Mouse (Mus musculus) heart, adult 18-20 months (tissue): ENCODE data around the gene Soat2. TPM values are rescaled to one million over a fixed set of nuclear protein-coding genes. Genes with fewer than 3 reads are reported as not detected.

Experiments used
- DNase-seq, 2 experiments: peaks; one replicate each; pipeline ENCODE4 v3.0.0; 2021 to 2022; ENCODE audit warnings: mixed read lengths in 1 of 2
- total RNA-seq, 2 experiments: library from RNA; stranded (reverse); gene quantifications; 2 replicates each; pipeline ENCODE4 v1.2.3; 2021

Gene Soat2
- total RNA-seq, 2 experiments from 2014 or later: not detected

DNA sequence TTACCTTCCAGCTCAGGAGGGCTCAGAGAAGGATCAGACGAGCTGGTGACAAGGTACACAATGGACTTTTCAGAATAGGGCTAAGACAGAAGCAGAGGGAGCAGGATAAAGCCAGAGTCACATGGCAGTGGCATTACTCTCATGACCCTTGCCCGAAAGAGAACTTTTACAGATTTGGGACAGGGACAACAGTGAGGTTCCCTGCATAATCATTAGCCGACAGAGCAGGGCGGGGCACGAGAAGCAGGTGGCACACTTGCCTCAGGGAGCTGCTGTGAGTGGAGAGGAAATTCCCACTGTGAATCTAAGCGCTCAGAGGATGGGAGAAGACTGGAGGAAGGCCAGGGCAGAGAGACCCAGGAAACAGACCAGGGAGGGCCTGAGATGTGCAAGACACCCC lies 38.6 kb downstream of the Soat2 start:
- DNase-seq: no peak

DNA sequence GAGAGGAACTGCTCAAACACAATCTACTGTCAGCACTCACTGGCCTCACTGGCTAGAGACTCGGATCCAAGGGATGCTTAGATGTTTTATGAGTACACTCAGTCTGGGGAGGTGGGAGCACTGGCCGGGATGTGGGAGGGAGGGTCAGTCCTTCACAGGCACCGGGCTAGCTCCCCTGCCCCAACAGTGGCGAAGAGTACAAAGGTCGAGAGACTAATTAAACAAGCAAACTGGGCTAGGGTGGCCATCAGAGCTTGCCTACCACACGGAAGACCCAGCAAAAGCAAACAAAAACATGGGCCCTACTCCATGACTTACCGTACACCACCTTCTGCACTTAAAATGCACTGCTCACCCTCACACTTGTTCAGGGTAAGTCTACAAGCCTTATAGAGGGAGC lies 41.4 kb downstream of the Soat2 start:
- DNase-seq: no peak

DNA sequence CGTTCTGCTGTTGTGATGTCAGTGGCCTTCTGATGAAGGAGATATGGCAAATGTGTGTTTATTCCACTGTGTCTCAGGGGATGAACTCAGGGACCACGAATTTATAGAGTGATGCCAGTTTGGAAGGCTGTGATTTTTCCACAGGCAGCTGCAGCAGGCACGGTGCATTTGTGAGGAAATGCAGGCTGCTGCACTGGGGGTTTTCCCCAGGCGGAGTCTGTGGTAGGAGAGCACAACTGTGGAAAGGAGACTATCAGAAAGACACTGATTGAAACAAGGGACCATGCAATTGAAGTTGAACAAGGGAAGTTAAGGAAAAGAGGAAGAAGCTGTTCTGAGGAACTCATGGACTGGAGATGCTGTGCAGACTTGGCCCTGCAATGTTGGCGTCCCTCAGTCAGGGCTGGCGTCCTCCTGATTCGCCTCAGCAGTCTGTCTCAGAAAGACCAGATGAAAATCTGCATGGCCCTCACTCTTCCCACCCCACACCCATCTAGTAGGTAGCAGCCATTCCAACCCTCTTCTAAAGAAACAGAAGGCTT lies 42.0 kb downstream of the Soat2 start:
- no peak for DNase-seq

DNA sequence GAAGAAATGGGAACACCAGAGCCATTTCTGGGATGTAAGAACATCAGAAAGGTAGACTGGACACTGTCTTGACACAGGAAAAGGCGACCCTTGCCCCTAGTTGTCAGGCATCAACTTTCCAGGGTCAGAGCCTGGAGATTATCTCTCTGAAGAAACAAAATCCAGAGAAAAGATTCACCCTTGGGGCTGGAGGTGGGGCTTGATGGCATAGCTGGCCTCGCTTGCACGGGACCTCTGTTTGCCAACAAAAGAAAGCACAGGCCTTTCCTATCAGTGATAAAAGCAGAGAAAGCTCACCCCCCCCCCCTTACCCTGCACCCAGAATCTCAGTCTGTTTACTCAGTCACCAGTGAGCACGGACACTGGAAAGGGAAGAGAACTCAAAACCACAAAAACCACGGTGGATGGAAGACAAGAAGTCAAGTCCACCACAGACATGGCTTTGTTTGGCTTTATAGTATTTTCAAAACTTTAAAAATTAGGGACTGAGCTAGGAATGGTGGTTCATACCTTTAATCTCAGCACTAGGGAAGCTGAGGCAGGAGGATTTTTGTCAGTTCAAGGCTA lies 42.6 kb downstream of the Soat2 start:
- no peak for DNase-seq

DNA sequence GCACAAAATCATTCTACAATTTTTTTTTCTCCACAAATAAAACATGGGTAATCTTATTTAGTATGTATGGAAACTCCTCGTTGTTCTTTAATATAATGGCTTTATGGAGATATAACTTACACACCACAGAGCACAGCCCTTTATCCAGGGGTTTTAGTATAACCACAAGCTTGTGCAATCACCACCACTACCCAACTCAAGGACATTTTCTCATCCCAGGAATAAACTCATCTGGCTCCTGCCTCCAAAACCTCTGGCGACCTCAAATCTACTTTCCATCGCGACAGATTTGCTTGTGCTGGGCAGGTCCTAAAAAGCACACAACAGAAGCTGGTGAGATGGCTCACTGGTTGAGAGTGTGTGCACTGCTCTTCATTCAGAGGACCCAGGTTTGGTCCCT lies 43.3 kb downstream of the Soat2 start:
- DNase-seq: no peak

DNA sequence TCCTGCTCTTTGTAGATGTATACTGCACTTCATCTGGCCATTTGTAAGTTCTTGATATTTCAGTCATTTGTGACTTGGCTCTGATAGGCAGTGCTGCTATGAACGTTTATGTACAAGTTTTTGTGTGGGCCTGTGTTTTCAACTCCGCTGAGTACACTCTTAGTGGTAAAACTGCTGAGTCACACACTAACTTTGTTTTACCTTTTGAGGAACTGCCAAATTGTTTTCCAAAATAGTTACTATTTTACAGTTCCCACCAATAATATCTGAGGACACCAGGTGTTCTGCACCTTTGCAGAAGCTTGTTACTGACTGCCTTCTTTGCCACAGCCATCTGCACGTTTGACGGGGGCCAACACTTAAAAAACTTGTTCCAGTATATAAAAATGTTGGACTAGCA lies 44.1 kb downstream of the Soat2 start:
- no peak for DNase-seq

DNA sequence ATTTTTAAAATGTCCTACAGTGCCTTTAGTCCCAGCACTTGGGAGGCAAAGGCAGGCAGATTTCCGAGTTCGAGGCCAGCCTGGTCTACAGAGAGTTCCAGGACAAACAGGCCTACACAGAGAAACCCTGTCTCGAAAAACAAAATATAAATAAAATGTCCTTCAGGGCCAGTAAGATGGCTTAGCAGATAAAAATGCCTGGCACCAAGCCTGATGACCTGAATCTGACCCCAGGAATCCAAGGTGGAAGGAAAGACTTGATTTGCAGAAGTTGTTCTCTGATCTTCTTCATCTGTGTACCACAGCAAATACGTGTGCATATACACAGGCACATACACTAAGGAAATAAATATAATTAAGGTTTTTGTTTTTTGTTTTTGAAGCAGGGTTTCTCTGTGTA lies 45.0 kb downstream of the Soat2 start:
- no peak for DNase-seq

DNA sequence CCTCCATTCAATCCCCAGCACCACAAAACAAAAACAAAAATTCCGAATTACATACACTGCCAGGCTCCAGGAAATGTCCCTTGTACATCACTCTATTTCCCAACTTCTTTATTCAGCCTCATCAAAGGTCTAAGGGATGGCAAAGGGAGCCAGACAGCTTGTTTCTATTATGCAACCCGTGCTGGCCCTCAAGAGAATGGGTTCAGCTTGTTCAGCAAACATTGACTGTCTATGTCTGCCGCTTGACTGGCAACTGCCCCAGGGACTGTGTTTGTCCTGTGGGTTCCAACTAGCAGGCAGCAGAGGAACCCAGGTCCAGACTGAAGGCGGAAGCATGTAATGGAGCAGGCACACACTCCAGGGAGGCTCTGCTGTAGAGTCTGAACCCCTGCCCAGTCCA lies 48.5 kb downstream of the Soat2 start:
- DNase-seq: peak in 1 of 2 experiments; percentile 35

DNA sequence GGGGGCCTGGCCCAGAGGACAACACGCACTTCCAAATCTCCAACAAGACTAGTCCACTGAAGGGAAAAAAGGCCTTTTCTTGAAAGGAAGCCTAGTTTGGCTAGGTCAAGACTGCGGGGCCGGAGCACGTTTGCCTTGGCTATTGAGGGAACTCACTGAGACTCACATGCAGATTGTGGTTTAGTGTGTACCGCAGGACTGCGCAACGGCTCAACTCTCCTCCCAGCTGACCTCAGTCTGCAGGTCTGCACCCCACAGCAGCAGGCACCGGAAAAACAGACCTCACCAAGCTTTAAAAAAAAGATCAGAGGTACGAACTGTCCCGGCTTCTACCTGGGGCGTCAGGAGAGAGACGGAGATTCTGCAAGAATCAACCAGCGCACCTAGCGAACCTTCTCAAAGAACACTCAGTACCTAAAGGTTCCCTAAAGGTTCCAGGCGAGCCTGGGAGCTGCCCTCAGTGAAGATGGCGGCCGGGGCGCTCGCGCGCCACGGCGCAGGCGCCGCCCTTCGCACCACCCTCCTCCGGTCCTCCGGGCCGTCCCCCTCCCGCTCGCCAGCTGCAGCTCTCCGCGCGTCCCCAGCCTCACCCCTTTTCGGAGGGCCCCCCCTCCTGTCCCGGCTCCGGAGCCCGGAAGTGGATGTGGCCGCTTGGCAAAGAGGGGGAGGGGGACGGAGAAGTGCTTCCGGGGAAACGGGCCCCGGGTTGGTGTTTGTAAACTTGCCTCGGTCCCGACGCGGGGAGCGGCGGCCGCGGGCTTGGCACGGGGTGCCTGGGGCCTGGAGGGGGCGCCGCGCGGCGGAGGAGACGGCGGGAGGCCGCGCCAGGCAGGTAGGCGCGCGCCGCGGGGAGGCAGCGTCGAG lies 52.9 kb downstream of the Soat2 start, which contains the start of gene Zfp740:
TSS of gene Zfp740 (plus strand) at position 279 of the 864 bp plus-strand sequence.
- peak; percentile 94 to 98 for DNase-seq

DNA sequence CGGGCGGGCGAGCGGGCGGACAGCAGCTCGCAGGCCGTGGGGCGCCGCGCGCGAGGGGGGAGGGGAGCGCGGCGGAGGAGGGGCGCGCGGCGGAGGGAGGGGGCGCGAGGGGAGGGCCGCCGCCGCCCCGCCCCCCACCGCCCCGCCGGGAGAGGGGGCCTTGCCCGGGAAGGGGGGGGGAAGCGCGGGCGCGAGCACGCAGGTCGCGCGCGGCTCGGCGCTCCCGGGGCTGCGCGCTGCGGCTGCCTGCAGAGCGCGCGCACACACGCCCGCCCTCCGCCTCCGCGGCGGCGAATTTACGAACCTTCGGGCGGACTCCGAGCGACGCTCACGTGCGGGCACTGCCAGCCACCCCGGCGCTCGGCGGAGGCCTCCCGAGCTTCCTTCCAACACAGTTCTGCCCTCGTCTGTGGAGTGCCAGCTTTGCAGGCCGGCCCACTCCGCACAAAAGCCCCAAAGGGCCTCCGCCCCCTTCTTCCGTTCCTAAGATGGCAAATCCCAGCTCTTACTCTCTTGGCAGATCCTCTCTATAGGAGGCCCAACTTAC lies 53.6 kb downstream of the Soat2 start:
- DNase-seq: peak; percentile 73 to 75

DNA sequence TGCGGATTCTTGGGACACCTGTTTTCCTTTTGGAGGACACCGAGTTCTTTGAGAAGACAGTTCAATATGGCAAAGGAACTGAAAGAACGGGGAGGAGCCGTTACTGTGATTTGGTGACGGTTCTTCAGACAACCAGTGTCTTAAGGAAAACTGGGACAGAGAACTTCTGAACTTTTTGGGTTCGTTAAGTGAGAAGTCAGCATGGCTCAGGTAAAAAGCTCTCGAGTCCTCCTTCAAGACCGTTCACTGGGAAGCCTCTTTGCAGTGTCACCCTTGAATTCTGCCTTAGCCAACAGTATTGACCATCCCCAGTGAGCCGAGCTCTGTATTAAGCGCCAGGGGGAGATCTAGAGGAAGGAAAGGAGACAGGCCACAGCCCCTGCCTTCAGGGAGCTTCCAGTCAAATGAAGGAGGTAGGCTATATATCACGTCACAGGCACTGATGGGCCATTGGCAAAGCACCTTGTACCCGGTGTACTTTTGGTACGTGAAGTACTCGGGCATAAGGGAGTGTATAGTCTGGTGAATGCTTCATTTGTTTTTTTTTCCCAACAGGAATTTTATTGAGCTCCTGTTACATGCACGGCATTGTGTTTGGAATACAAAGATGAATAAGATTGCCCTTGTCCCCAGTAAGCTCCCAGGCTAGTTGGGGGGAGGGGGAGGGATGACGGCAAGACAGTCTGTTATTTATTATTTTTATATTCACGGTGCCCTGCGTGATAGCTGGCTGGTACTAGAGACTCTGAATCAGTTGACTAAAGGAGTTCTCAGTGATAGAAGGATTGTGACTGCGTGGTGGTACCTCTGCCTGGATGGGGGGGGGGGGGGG lies 54.6 kb downstream of the Soat2 start, which contains the start of gene Csad:
TSS of gene Csad (minus strand) at position 51 of the 832 bp plus-strand sequence.
- no peak for DNase-seq

DNA sequence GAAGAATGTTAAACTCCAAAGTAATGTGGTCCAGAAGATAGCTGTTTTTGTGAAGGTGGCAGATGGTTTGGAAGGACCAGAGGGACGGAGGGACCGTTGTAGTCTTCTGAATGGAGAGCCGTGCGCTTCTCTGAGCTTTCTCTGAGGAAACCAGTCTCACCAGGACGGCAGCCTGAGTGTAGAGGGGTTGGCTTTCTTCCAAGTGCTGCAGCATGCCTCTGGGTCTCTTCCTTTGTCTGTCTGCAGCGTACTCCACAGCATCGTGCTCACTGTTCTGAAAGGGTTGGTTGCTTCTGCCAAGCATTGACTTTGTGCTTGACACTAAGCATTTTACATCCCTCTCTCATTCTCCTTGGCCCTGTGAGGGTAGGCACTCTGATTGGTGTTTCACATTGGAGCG lies 55.5 kb downstream of the Soat2 start:
- DNase-seq: no peak

DNA sequence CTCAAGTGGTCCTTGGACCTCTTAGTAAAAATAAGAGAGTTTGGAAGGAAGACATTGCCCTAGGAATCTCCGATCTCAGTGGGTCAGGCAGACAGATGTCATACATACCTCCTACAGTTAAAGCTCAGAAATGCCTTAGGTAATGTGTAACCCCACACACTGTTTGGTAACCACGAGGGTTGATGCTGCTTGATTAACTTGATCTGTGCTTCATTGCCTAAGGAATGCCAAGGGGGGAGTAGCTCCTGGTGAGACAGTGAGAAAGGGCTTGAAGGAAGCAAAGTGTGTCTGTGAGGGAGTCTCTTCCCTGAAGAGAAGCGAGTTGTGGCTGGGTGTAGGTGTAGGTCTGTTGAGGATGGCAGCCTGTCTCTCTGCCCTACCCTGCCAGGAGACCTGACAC lies 57.0 kb downstream of the Soat2 start:
- DNase-seq: no peak

DNA sequence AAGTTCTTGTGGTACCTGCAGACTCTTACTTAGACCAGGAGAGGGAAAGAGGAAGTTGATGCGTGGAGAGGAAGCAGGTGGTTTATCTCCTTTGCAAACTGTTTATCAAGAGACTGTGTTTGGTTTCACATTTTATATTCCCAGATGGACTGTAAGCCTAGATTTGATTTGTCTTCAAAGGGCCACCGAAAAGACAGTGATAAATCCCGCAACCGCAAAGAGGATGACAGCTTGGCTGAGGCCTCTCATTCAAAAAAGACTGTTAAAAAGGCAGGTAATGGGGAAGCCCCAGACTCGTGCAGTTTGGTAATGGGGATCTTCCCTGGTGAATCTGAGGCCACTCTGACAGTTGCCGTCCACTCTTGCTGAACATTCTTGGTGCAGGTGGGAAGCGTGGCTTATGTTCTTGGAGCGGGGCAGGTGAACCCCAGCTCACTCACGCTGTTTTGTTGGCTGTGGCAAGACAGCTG lies 57.8 kb downstream of the Soat2 start:
- DNase-seq: no peak

DNA sequence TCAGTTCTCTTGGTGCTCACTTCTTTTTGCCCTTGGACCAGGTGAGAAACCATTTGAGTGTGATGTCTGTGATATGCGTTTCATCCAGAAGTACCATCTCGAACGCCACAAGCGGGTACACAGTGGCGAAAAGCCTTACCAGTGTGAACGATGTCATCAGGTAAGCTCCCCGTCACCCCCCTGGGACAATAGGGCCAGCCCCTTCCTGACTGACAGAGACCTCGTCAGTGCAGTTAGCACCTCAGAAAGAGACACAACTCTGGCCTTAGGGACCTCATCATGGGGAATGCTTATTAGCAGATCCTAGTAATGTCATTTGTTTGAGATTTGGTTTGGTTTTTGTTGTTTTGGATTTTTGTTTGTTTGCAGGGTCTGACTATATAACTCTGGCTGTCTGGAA lies 58.8 kb downstream of the Soat2 start:
- DNase-seq: no peak

DNA sequence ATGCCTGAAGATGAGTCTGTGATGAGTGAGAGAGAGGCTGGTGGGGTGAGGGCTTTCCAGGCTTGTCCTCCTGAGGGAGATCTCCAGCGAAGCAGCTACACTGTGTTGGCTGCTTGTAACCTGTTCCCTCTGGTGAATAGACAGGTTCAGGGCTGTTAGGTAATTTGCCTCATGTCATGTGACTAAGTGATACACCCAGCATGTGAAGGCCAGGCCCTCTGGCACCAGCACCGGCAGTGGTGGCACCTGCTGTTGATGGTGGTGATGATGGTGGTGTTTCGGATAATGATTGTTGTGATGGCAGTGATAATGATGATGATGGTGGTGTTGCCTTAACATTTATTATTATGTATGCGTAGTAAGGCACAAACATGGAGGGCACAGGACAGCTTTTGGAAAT lies 60.5 kb downstream of the Soat2 start:
- DNase-seq: no peak

DNA sequence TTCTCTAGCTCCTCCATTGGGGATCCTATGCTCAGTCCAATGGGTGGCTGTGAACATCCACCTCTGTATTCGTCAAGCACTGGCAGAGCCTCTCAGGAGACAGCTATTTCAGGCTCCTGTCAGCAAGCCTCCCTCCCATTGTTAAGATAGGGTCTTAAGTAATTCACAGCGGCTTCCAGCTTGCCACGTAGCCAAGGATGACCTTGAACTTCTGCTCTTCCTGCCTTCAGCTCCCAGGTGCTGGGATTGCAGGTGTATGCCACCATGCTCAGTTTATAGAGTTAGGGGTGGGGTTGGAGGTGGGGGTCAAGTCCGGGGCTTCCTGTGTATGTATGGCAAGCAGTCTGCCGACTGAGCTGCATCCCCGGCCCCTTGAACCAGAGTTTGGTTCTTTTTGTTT lies 61.6 kb downstream of the Soat2 start:
- no peak for DNase-seq

Other genes with a start within 250 kb of the Soat2 start
- gene Krt4, start 225.8 kb upstream of the Soat2 start, total RNA-seq: under 1 TPM in 1 of 2 experiments, not detected in 1; 0.33 TPM
- not detected for gene Krt79, start 210.2 kb upstream of the Soat2 start, total RNA-seq
- gene Krt78, start 196.2 kb upstream of the Soat2 start, total RNA-seq: under 1 TPM in 1 of 2 experiments, not detected in 1; 0.07 TPM
- 1 to 10 TPM; 1.5 to 3.0 TPM for gene Krt8, start 146.0 kb upstream of the Soat2 start, total RNA-seq
- 1 to 10 TPM; 2.8 to 3.7 TPM for gene Krt18, start 122.3 kb upstream of the Soat2 start, total RNA-seq
- 100 to 1,000 TPM; 151 to 167 TPM for gene Eif4b, start 76.8 kb upstream of the Soat2 start, total RNA-seq
- 100 to 1,000 TPM; 109 to 123 TPM for gene Tns2, start 50.1 kb upstream of the Soat2 start, total RNA-seq
- 10 to 100 TPM; 14.4 to 15.3 TPM for gene Spryd3, start 14.3 kb upstream of the Soat2 start, total RNA-seq
- gene Igfbp6, start 6.2 kb upstream of the Soat2 start, total RNA-seq: 10 to 100 TPM; 23.3 to 39.7 TPM
- gene Zfp740, start 52.7 kb downstream of the Soat2 start, total RNA-seq: 10 to 100 TPM; 30.6 to 31.5 TPM
- 10 to 100 TPM; 17.0 to 22.6 TPM for gene Csad, start 54.2 kb downstream of the Soat2 start, total RNA-seq
- gene Itgb7, start 81.4 kb downstream of the Soat2 start, total RNA-seq: 1 to 10 TPM; 2.9 to 9.9 TPM
- gene Rarg, start 107.0 kb downstream of the Soat2 start, total RNA-seq: 10 to 100 TPM; 13.5 to 16.7 TPM
- gene Gm9918, start 120.0 kb downstream of the Soat2 start, total RNA-seq: not detected
- gene Mfsd5, start 128.9 kb downstream of the Soat2 start, total RNA-seq: 10 to 100 TPM; 18.4 to 18.9 TPM
- gene Espl1, start 145.7 kb downstream of the Soat2 start, total RNA-seq: under 1 TPM; 0.54 to 0.92 TPM
- 100 to 1,000 TPM; 340 to 348 TPM for gene Pfdn5, start 175.6 kb downstream of the Soat2 start, total RNA-seq
- gene Myg1, start 181.2 kb downstream of the Soat2 start, total RNA-seq: 10 to 100 TPM; 25.0 to 26.0 TPM
- gene Aaas, start 200.2 kb downstream of the Soat2 start, total RNA-seq: 10 to 100 TPM in 1 of 2 experiments, 1 to 10 TPM in 1; 9.8 to 12.1 TPM
- gene Sp7, start 216.7 kb downstream of the Soat2 start, total RNA-seq: not detected